Mouse (Mus musculus) spleen, postnatal 36 days (tissue): ENCODE results near the gene Ercc4.

Source experiments
- DNase-seq, 2 experiments: peaks; one replicate each; pipeline ENCODE4 v3.0.0; 2022; ENCODE audit warnings: low spot score in 2 of 2, mixed read lengths in 1 of 2

Gene Ercc4

GRCm38 (mm10) chr16:13147810-13148555 lies 38.5 kb downstream of the Ercc4 start:
- no peak for DNase-seq

- DNase-seq = no peak
Observed at GRCm38 (mm10) chr16:13149950-13150349, 40.5 kb downstream of the Ercc4 start.

DNA sequence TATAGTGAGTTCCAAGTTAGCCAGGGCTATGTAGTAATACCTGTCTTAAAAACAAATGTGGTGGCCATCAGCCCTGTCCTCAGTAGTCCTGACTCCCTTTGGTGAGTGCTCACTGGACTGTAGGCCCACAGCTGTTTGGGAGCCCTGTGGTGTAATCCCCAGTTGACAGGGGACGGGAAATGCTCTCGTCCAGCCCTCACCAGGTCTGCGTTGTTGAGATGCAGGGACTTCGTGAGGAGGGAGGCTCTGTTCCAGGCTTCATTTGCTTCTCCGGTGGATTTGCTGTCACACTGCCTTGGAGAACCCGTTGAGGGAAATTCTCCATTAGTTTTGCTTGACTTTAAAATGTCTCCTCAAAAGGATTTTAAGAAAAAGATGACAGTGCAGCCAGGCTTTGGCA lies 41.3 kb downstream of the Ercc4 start:
- DNase-seq = no peak

- DNase-seq = no peak
Observed at GRCm38 (mm10) chr16:13152475-13152874, 43.0 kb downstream of the Ercc4 start.

- DNase-seq = no peak
Observed at GRCm38 (mm10) chr16:13153215-13153614, 43.7 kb downstream of the Ercc4 start.

GRCm38 (mm10) chr16:13154352-13154751 lies 44.9 kb downstream of the Ercc4 start:
- no peak for DNase-seq

DNA sequence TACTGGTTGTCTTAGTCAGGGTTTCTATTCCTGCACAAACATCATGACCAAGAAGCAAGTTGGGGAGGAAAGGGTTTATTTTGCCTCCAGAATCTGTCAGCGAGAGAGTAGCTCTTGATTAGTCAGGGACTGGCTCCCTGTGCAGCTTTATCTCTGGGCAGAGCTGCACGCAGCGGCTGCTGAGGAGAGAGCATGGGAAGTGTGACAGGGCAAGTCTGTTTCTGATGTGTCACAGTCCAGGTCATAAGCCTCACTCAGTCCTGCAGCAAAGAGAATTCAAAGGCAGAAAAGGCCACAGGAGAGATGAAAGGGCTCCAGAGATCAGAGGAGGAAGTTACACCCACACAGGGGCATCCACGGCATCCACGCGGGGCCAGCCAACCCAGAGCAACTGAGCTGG lies 47.8 kb downstream of the Ercc4 start:
- no peak for DNase-seq

GRCm38 (mm10) chr16:13158153-13158670 lies 48.7 kb downstream of the Ercc4 start:
- no peak for DNase-seq

- DNase-seq = peak in 1 of 2 experiments; percentile 14
Observed at GRCm38 (mm10) chr16:13158906-13159889, 49.7 kb downstream of the Ercc4 start.

DNA sequence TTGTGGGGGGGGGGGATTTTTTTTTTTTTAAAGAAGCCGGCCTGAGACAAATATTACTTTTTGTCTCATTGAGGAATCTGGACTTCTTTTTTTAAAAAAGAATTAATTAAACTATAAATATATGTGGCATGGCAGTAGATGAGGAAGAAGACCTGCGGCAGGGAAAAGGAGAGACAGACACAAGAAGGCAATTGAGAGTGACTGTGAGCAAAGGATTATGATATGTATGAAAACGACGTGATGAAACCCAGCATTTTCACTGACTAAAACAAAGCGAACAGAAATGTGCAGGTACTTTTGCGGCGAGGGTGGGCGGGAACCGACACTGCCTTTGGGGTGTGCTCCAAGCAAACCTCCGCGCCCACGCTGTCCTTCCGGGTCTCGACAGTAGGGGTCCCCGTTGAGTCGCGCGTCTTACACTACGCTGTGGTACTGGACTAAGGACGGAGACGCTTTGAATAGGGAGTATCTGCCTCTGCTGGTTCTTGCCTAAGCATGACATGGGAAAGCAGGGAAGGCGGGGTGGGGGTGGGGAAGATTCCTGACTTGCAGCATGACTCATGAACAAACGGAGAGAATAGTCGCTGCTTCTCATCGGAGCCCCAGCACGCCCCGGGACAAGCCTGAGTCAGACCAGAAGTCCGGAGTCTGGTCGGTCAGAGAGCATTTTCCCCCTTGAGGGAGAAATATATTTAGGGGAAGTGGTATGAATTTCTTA lies 50.6 kb downstream of the Ercc4 start:
- DNase-seq = peak; percentile 75 to 80

- no peak for DNase-seq
Observed at GRCm38 (mm10) chr16:13161516-13161915, 52.0 kb downstream of the Ercc4 start.

DNA sequence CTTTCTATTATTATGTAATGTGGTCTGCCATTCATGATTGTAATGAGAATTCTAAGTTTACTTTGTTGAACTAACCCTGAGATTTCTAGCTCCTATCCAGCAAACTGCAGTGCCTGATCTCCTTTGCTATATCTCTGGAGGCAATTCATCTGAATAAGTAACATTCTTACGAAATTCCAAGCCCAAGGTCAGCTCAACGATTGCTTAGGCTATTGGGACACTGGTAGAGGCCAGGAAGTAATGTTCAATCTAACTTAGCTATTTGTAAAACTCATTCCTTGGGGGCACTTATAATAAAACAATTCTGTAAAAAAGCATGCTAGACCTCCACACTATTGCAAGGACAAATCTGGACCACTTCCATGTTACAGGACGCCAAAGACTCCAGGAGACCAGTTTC lies 58.2 kb downstream of the Ercc4 start:
- no peak for DNase-seq

- DNase-seq = no peak
Observed at GRCm38 (mm10) chr16:13173055-13173742, 63.7 kb downstream of the Ercc4 start.

DNA sequence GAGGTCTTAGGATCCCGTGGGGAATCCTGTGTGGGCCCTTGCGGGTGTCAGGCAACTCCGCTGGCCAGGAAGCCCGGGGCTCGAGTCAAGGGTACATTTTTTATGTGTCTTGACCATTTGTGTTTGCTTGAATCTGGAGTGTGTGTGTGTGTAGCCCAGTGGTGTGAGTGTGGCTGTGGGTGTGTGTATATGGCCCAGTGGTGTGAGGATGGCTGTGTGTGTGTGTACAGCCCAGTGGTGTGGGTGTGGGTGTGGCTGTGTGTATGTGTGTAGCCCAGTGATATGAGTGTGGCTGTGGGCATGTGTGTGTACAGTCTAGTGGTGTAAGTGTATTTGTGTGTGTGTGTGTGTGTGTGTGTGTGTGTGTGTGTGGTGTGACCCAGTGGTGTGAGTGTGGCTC lies 73.0 kb downstream of the Ercc4 start:
- DNase-seq = no peak

- DNase-seq = no peak
Observed at GRCm38 (mm10) chr16:13183182-13183742, 73.8 kb downstream of the Ercc4 start.

DNA sequence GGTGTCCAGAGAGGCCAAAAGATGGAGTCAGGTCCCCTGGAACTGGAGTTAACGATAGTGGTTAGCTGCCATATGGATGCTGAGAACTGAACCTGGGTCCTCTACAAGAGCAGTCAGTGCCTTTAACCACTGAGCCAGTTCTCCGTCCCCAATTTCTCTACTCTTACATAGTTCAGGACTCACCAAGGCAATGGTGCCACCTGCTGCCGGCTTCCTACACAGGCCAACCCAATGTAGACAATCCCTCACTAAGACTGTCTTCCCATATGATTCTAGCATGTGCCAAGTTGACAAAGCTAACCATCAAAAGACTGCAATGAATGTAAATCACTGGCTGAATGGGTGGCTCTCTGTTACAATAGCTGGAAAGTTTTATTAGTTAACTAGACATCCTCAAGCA lies 74.9 kb downstream of the Ercc4 start:
- DNase-seq = no peak

DNA sequence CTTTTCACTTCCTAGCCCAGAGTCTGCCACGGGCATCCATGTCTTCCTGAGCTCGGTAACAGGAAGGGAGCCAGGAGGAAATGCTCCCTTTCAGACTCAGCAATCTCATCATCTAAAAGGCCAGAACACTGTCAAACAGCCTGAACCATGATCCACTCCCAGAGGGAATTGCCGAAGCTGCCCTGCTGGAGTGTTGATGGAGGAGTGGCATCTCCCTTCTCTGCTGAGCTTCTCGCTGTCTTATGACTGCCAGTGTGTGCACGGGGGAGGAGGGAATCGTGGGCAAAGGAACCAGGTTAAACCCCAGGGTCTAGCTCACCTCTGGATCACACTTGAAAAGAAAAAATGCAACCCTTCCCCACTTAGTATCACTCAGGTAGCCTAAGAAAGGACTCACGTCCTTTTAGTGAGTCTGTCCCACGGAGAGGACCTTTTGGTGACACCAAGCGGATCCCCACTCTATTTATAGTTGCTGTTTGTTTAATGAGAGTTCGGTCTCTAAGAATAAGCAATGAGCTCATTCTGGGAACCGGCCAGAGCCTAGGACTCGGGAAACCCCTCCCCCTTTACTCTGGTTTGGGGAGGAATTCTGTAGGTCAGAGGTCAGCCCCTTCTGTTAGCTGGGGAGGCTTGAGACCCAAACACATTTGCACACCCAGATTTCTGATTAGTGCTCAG lies 80.1 kb downstream of the Ercc4 start:
- DNase-seq = no peak

GRCm38 (mm10) chr16:13190471-13190870 lies 81.0 kb downstream of the Ercc4 start:
- no peak for DNase-seq

DNA sequence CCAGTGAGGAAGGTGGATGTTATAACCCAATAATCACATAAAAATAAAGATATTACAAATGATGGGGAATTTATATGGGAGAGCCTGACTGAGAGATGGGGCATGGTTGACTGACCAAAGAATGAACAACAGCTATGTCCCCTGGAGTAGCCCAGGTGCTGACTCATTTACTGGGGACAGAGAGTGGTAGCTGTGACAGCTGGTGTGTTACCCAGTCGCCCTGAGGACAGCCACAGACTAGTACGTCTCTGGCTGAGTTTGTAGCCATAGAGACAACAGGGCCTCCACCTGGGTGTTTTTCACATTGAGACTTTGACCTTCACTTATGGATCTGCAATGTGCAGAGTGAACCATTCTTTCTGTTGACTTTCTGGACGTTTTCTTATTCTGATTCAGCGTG lies 81.7 kb downstream of the Ercc4 start:
- no peak for DNase-seq

- DNase-seq = no peak
Observed at GRCm38 (mm10) chr16:13193663-13194071, 84.2 kb downstream of the Ercc4 start.
